Mouse (Mus musculus): Measurements from ENCODE around the gene Ciao2a. TPM values are rescaled to one million over a fixed set of nuclear protein-coding genes. Genes with fewer than 3 reads are reported as not detected.
A peak's percentile ranks its signal among the peaks of the same experiment; 100 is the strongest.

The Ciao2a gene
- polyA plus RNA-seq, 1 experiment = 133 TPM

GRCm38 (mm10) chr9:66155534-66155933, 29.1 kb downstream of the Ciao2a start:
- TF ChIP-seq POLR2A (IDR thresholded peaks at IDR 0.05; ENCODE audit: borderline replicate concordance, low read depth, low read length) (no peak), CTCF (IDR thresholded peaks at IDR 0.05; ENCODE audit: low read depth, low read length) (no peak)
- Histone ChIP-seq H3K27ac (ENCODE audit: insufficient read depth, low read depth, low read length) (no peak overlapping the region), H3K4me3 (ENCODE audit: insufficient read depth, low read length) (no peak overlapping the region), H3K4me1 (ENCODE audit: control insufficient read depth, insufficient read depth, low read length) (no peaks in the 10 kb centered on the region)

GRCm38 (mm10) chr9:66157958-66158830, 31.8 kb downstream of the Ciao2a start, which contains the start of gene Dapk2:
Gene Dapk2 (plus strand): TSS chr9:66158223.
- H3K4me1 ChIP-seq (ENCODE audit: control insufficient read depth, insufficient read depth, low read length) = no peaks in the 10 kb centered on the region
- H3K27ac ChIP-seq (ENCODE audit: insufficient read depth, low read depth, low read length) = no peak within 1 kb of the TSS
- TF ChIP-seq POLR2A (IDR thresholded peaks at IDR 0.05; ENCODE audit: borderline replicate concordance, low read depth, low read length) = no peak
- peak; percentile 51; the same call in 1 of the 2 replicates for TF ChIP-seq CTCF (IDR thresholded peaks at IDR 0.05; ENCODE audit: low read depth, low read length)
- peak within 1 kb of the TSS; percentile 50 for H3K4me3 ChIP-seq (ENCODE audit: insufficient read depth, low read length)

- Histone ChIP-seq H3K4me1 (ENCODE audit: control insufficient read depth, insufficient read depth, low read length) (no peaks in the 10 kb centered on the region), H3K27ac (ENCODE audit: insufficient read depth, low read depth, low read length) (no peak overlapping the region), H3K4me3 (ENCODE audit: insufficient read depth, low read length) (no peak overlapping the region)
- TF ChIP-seq POLR2A (IDR thresholded peaks at IDR 0.05; ENCODE audit: borderline replicate concordance, low read depth, low read length) = no peak
- no peak for TF ChIP-seq CTCF (IDR thresholded peaks at IDR 0.05; ENCODE audit: low read depth, low read length)
Measured at GRCm38 (mm10) chr9:66158885-66159430, 32.5 kb downstream of the Ciao2a start.

GRCm38 (mm10) chr9:66160155-66160554, 33.7 kb downstream of the Ciao2a start:
- H3K4me3 ChIP-seq (ENCODE audit: insufficient read depth, low read length) = no peak overlapping the region
- no peak overlapping the region for H3K27ac ChIP-seq (ENCODE audit: insufficient read depth, low read depth, low read length)
- TF ChIP-seq POLR2A (IDR thresholded peaks at IDR 0.05; ENCODE audit: borderline replicate concordance, low read depth, low read length) (no peak), CTCF (IDR thresholded peaks at IDR 0.05; ENCODE audit: low read depth, low read length) (no peak)
- no peaks in the 10 kb centered on the region for H3K4me1 ChIP-seq (ENCODE audit: control insufficient read depth, insufficient read depth, low read length)

- TF ChIP-seq POLR2A (IDR thresholded peaks at IDR 0.05; ENCODE audit: borderline replicate concordance, low read depth, low read length) = no peak
- no peak for TF ChIP-seq CTCF (IDR thresholded peaks at IDR 0.05; ENCODE audit: low read depth, low read length)
- Histone ChIP-seq H3K4me1 (ENCODE audit: control insufficient read depth, insufficient read depth, low read length) (no peaks in the 10 kb centered on the region), H3K4me3 (ENCODE audit: insufficient read depth, low read length) (no peak overlapping the region), H3K27ac (ENCODE audit: insufficient read depth, low read depth, low read length) (no peak overlapping the region)
Measured at GRCm38 (mm10) chr9:66162995-66163394, 36.6 kb downstream of the Ciao2a start.

- H3K27ac ChIP-seq (ENCODE audit: insufficient read depth, low read depth, low read length) = no peak overlapping the region
- H3K4me1 ChIP-seq (ENCODE audit: control insufficient read depth, insufficient read depth, low read length) = no peaks in the 10 kb centered on the region
- no peak overlapping the region for H3K4me3 ChIP-seq (ENCODE audit: insufficient read depth, low read length)
- TF ChIP-seq POLR2A (IDR thresholded peaks at IDR 0.05; ENCODE audit: borderline replicate concordance, low read depth, low read length) (no peak), CTCF (IDR thresholded peaks at IDR 0.05; ENCODE audit: low read depth, low read length) (no peak)
Measured at GRCm38 (mm10) chr9:66167222-66167621, 40.8 kb downstream of the Ciao2a start.

- no peaks in the 10 kb centered on the region for H3K4me1 ChIP-seq (ENCODE audit: control insufficient read depth, insufficient read depth, low read length)
- H3K27ac ChIP-seq (ENCODE audit: insufficient read depth, low read depth, low read length) = no peak overlapping the region
- no peak overlapping the region for H3K4me3 ChIP-seq (ENCODE audit: insufficient read depth, low read length)
- no peak for TF ChIP-seq POLR2A (IDR thresholded peaks at IDR 0.05; ENCODE audit: borderline replicate concordance, low read depth, low read length)
- no peak for TF ChIP-seq CTCF (IDR thresholded peaks at IDR 0.05; ENCODE audit: low read depth, low read length)
Measured at GRCm38 (mm10) chr9:66168233-66168632, 41.8 kb downstream of the Ciao2a start.

- no peak for TF ChIP-seq POLR2A (IDR thresholded peaks at IDR 0.05; ENCODE audit: borderline replicate concordance, low read depth, low read length)
- no peak overlapping the region for H3K4me3 ChIP-seq (ENCODE audit: insufficient read depth, low read length)
- no peaks in the 10 kb centered on the region for H3K4me1 ChIP-seq (ENCODE audit: control insufficient read depth, insufficient read depth, low read length)
- no peak overlapping the region for H3K27ac ChIP-seq (ENCODE audit: insufficient read depth, low read depth, low read length)
Measured at GRCm38 (mm10) chr9:66170506-66170905, 44.1 kb downstream of the Ciao2a start.

GRCm38 (mm10) chr9:66171275-66171921, 45.0 kb downstream of the Ciao2a start:
- Histone ChIP-seq H3K27ac (ENCODE audit: insufficient read depth, low read depth, low read length) (no peak overlapping the region), H3K4me1 (ENCODE audit: control insufficient read depth, insufficient read depth, low read length) (no peaks in the 10 kb centered on the region), H3K4me3 (ENCODE audit: insufficient read depth, low read length) (no peak overlapping the region)
- no peak for TF ChIP-seq CTCF (IDR thresholded peaks at IDR 0.05; ENCODE audit: low read depth, low read length)
- TF ChIP-seq POLR2A (IDR thresholded peaks at IDR 0.05; ENCODE audit: borderline replicate concordance, low read depth, low read length) = no peak
